Mouse (Mus musculus) cerebellum, adult 2 months (tissue): ENCODE results near the gene Sorl1. TPM values are rescaled to one million over a fixed set of nuclear protein-coding genes. Genes with fewer than 3 reads are reported as not detected.
A peak's percentile ranks its signal among the peaks of the same experiment; 100 is the strongest.

Source experiments
- DNase-seq, 2 experiments: peaks; one replicate each; pipeline ENCODE4 v3.0.0; 2021
- H3K27ac ChIP-seq: fragments of 200-500 bp; 2 replicates; pipeline ENCODE4 v1.5.1; 2012; ENCODE audit warnings: low read length, control low read depth, inconsistent platforms; ENCODE audit not compliant: insufficient read depth
- H3K27me3 ChIP-seq: fragments of 200-500 bp; 2 replicates; pipeline ENCODE4 v1.6.1; 2012; ENCODE audit warnings: inconsistent platforms, mild to moderate bottlenecking, low read length, moderate library complexity; ENCODE audit not compliant: control insufficient read depth, insufficient read depth
- H3K4me1 ChIP-seq: fragments of 200-500 bp; 2 replicates; pipeline ENCODE4 v1.6.1; 2011; ENCODE audit warnings: low read length; ENCODE audit not compliant: control insufficient read depth, insufficient read depth
- H3K4me3 ChIP-seq: fragments of 200-500 bp; replicated peaks from 2 replicates; pipeline ENCODE3; 2011; ENCODE audit warnings: mild to moderate bottlenecking, low read depth, low read length, control low read depth; ENCODE audit not compliant: insufficient read depth
- CTCF ChIP-seq: fragments of 200-500 bp; IDR thresholded peaks from 2 replicates; pipeline ENCODE4 v1.5.1; 2011; ENCODE audit warnings: low read depth, mild to moderate bottlenecking, control low read depth, low read length, moderate library complexity, borderline replicate concordance; ENCODE audit not compliant: insufficient read depth
- POLR2A ChIP-seq: fragments of 200-500 bp; IDR thresholded peaks from 2 replicates; pipeline ENCODE4 v1.6.1; 2011; ENCODE audit warnings: low read length, control low read depth, borderline replicate concordance; ENCODE audit not compliant: insufficient read depth
- WGBS: fragments of 180-500 bp; shearing (Covaris S2); methylation state at CpG from one replicate; pipeline ENCODE4 v1.1.7; 2018; 5-methylcytosine and 5-hydroxymethylcytosine counted together
- polyA plus RNA-seq: library from polyadenylated mRNA; depleted of rRNA; stranded (reverse); fragments of >200 nt; gene quantifications from 2 replicates; pipeline ENCODE4 v1.2.3, GENCODE M21; 2012

Gene Sorl1
- polyA plus RNA-seq, 1 experiment = 169 TPM

GRCm38 (mm10) chr9:42043934-42044333 lies 80.2 kb downstream of the Sorl1 start:
- no peak overlapping the region for H3K27ac ChIP-seq
- H3K4me1 ChIP-seq = peaks cover 9% of the 10 kb centered on the region
- TF ChIP-seq POLR2A (no peak), CTCF (no peak)
- WGBS = 89% methylated on average over 8 of the region's 8 CpGs
- no peaks in the 10 kb centered on the region for H3K27me3 ChIP-seq
- no peak for DNase-seq
- H3K4me3 ChIP-seq = no peak overlapping the region

GRCm38 (mm10) chr9:42039000-42039992 lies 84.8 kb downstream of the Sorl1 start:
- 50% methylated on average over 18 of the region's 18 CpGs for WGBS
- TF ChIP-seq POLR2A (no peak), CTCF (no peak; the same call in 1 of the 2 replicates)
- no peak overlapping the region for H3K27ac ChIP-seq

GRCm38 (mm10) chr9:42036885-42037284 lies 87.2 kb downstream of the Sorl1 start:
- no peak for TF ChIP-seq CTCF
- TF ChIP-seq POLR2A = no peak
- Histone ChIP-seq H3K4me1 (peaks cover 42% of the 10 kb centered on the region), H3K27me3 (no peaks in the 10 kb centered on the region), H3K4me3 (no peak overlapping the region), H3K27ac (no peak overlapping the region)
- 84% methylated on average over 11 of the region's 11 CpGs for WGBS
- DNase-seq = peak in 1 of 2 experiments; percentile 23

More at GRCm38 (mm10) chr9:42039000-42039992, 84.8 kb downstream of the Sorl1 start:
- peak; percentile 85 to 93 for DNase-seq
- no peak overlapping the region for H3K4me3 ChIP-seq
- no peaks in the 10 kb centered on the region for H3K27me3 ChIP-seq
- peaks cover 42% of the 10 kb centered on the region for H3K4me1 ChIP-seq

DNA sequence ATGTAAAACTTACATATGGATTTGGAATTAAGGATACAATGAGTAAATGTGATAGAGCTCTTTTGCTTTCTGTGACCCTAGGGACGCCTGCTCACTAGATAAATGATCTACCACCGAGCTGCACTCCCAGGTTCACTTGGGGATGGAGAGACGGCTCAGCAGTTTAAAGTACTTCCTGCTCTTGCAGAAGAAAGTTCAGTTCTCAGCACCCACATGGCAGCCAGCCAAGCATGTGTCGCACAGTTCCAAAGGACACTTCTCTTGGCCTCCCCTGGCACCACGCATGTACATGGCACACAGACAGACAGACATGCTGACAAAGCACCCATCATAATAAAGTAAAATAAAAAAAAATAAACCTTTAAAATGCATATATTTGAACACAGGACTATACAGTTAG lies 88.1 kb downstream of the Sorl1 start:
- Histone ChIP-seq H3K27ac (peak overlapping the region; percentile 58; the same call in 1 of the 2 replicates), H3K4me1 (peaks cover 42% of the 10 kb centered on the region), H3K4me3 (no peak overlapping the region), H3K27me3 (no peaks in the 10 kb centered on the region)
- WGBS = 36% methylated on average over 5 of the region's 5 CpGs
- peak; percentile 50 to 51 for DNase-seq
- TF ChIP-seq CTCF (no peak), POLR2A (no peak)

DNA sequence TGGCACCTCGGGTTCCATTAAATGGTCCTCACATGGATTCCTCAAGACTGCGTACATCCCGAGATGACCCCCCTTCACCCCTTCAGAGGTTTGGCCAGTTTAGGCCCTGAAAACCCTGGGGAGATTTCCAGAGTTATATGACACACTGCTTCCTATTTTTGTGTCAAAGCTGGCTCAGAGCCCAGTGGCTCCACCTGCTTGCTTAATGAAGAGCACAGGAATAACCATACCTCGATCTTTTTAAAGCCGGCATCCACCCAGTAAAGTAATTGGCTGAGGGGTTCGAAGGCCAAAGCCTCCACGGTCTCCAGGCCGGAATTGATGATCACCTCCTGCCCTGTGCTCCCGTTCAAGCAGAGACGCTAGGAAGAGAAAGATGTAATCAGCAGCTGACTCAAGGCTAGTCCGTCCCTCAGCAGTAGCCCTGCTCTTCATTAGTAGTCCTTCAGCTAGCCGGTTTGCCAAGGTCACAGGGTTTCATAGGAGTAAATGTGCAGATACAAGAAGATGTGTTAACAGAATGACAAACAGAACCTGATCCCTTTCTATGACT lies 88.8 kb downstream of the Sorl1 start:
- Histone ChIP-seq H3K27me3 (no peaks in the 10 kb centered on the region), H3K4me1 (peaks cover 42% of the 10 kb centered on the region), H3K27ac (peak overlapping the region; percentile 70), H3K4me3 (no peak overlapping the region)
- TF ChIP-seq CTCF = no peak
- no peak for TF ChIP-seq POLR2A
- DNase-seq = peak; percentile 87 to 94
- WGBS = 10% methylated on average over 12 of the region's 12 CpGs

- Histone ChIP-seq H3K4me3 (no peak overlapping the region), H3K4me1 (peaks cover 35% of the 10 kb centered on the region), H3K27me3 (no peaks in the 10 kb centered on the region), H3K27ac (no peak overlapping the region)
- TF ChIP-seq POLR2A (no peak), CTCF (no peak)
- WGBS = 61% methylated on average over 9 of the region's 9 CpGs
- no peak for DNase-seq
Observed at GRCm38 (mm10) chr9:42034116-42034520, 90.0 kb downstream of the Sorl1 start.

DNA sequence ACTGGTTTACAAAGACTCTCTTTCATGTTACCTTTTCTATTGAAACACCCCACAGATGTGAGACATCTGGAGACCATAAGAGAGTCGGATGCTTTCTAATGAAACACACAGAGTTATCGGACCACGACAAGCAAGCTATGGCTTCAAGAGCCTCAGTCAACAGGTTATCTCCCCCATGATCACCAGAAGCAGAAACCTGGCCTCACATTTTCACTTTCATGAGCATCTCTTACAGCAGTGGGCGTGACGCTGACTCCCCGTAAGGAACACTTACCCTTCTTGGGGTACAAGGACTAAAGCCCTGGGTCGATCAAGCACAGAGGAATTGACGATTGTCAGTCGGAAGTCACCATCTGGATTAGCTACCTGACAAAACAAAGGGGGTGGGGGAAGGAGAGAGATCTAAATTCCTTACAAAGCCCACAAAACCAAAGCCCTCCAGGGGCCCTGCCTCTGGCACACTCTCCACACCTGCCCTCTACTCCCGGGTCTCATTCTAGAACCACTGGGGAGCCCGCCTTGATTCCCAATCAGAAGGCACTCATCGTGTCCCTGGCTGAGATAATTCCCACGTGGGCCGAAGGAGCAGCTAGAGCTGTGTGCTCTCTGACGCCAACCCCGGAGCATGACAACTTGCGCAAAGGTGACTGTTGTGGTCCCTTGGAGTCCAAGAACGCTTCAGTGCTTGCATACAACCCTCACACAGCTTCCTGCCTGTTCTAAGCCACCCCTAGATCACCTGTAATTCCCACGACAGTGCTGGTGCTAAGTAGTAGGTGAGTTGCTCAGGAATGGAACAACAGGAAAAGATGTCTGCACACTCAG lies 90.6 kb downstream of the Sorl1 start:
- 69% methylated on average over 19 of the region's 19 CpGs for WGBS
- Histone ChIP-seq H3K27me3 (no peaks in the 10 kb centered on the region), H3K4me1 (peaks cover 32% of the 10 kb centered on the region), H3K4me3 (no peak overlapping the region), H3K27ac (no peak overlapping the region)
- TF ChIP-seq CTCF = no peak
- no peak for TF ChIP-seq POLR2A
- no peak for DNase-seq
